Mouse (Mus musculus) forebrain, embryonic 16.5 days (tissue): ENCODE measurements around the gene Cldn20. TPM values are rescaled to one million over a fixed set of nuclear protein-coding genes. Genes with fewer than 3 reads are reported as not detected.

Experiments
- ATAC-seq: fragments of 200-750 bp; cut with Nextera tagmentation; 2 replicates; pipeline ENCODE4 v1.8.0; 2017; ENCODE audit warnings: mild to moderate bottlenecking, moderate library complexity
- H3K27ac ChIP-seq: fragments of 300-500 bp; sonication (generic); 2 replicates; pipeline ENCODE4 v1.5.1; 2014; ENCODE audit warnings: low read length, control low read depth
- H3K27me3 ChIP-seq: fragments of 300-500 bp; sonication (generic); replicated peaks from 2 replicates; pipeline ENCODE4 v1.6.1; 2014; ENCODE audit warnings: low read length; ENCODE audit not compliant: control insufficient read depth, insufficient read depth
- H3K36me3 ChIP-seq: fragments of 300-500 bp; sonication (generic); 2 replicates; pipeline ENCODE4 v1.6.1; 2014; ENCODE audit not compliant: control insufficient read depth, insufficient read depth
- H3K4me1 ChIP-seq: fragments of 300-500 bp; sonication (generic); replicated peaks from 2 replicates; pipeline ENCODE4 v1.6.1; 2014; ENCODE audit warnings: low read length; ENCODE audit not compliant: control insufficient read depth, insufficient read depth
- H3K4me2 ChIP-seq: fragments of 300-500 bp; sonication (generic); 2 replicates; pipeline ENCODE4 v1.6.1; 2014; ENCODE audit warnings: mild to moderate bottlenecking, low read length, control low read depth
- H3K4me3 ChIP-seq: fragments of 300-500 bp; sonication (generic); replicated peaks from 2 replicates; pipeline ENCODE4 v1.5.1; 2014; ENCODE audit warnings: mild to moderate bottlenecking, low read length, control low read depth
- H3K9ac ChIP-seq: fragments of 300-500 bp; sonication (generic); replicated peaks from 2 replicates; pipeline ENCODE4 v1.6.1; 2014; ENCODE audit warnings: low read depth, low read length, control low read depth
- H3K9me3 ChIP-seq: fragments of 300-500 bp; sonication (generic); 2 replicates; pipeline ENCODE4 v1.6.1; 2016; ENCODE audit warnings: low read length; ENCODE audit not compliant: control insufficient read depth
- WGBS: fragments of 180-500 bp; shearing (Covaris S2); extraction: QIAGEN DNeasy Blood & Tissue Kit; methylation state at CpG from one replicate; pipeline ENCODE4 v1.1.7; 2014; 5-methylcytosine and 5-hydroxymethylcytosine counted together
- polyA plus RNA-seq: library from polyadenylated mRNA; unstranded; fragments of >200 nt; fragmentation: Nextera tagmentation; extraction: Ambion mirVana; gene quantifications from 2 replicates; pipeline ENCODE4 v1.2.1, GENCODE M21; 2015

Cldn20 gene
- polyA plus RNA-seq, 1 experiment from 2014 or later: 1.0 TPM

GRCm38 (mm10) chr17:3541033-3541432 is 8.7 kb downstream of the Cldn20 start:
- ATAC-seq: peak; percentile 70
- WGBS: 82% methylated on average over 5 of the region's 5 CpGs

GRCm38 (mm10) chr17:3547725-3548124 is 15.4 kb downstream of the Cldn20 start:
- H3K27ac ChIP-seq: no peak overlapping the region
- H3K27me3 ChIP-seq: no peaks in the 10 kb centered on the region
- WGBS: 19% methylated on average over 7 of the region's 7 CpGs
- H3K9me3 ChIP-seq: no peaks in the 10 kb centered on the region
- no peak overlapping the region for H3K4me3 ChIP-seq
- ATAC-seq: no peak
- no peak overlapping the region for H3K9ac ChIP-seq
- no peaks in the 10 kb centered on the region for H3K36me3 ChIP-seq
- H3K4me1 ChIP-seq: peaks cover 6% of the 10 kb centered on the region
- H3K4me2 ChIP-seq: no peak overlapping the region

More at GRCm38 (mm10) chr17:3541033-3541432, 8.7 kb downstream of the Cldn20 start:
- H3K9me3 ChIP-seq: no peaks in the 10 kb centered on the region
- no peak overlapping the region for H3K4me2 ChIP-seq
- no peak overlapping the region for H3K9ac ChIP-seq
- H3K27me3 ChIP-seq: no peaks in the 10 kb centered on the region
- no peak overlapping the region for H3K4me3 ChIP-seq
- no peak overlapping the region for H3K27ac ChIP-seq
- no peaks in the 10 kb centered on the region for H3K36me3 ChIP-seq
- no peaks in the 10 kb centered on the region for H3K4me1 ChIP-seq

GRCm38 (mm10) chr17:3556251-3556650 is 23.9 kb downstream of the Cldn20 start:
- Histone ChIP-seq H3K27me3 (no peaks in the 10 kb centered on the region), H3K4me2 (no peak overlapping the region), H3K9ac (no peak overlapping the region), H3K9me3 (no peaks in the 10 kb centered on the region), H3K4me3 (no peak overlapping the region), H3K27ac (no peak overlapping the region), H3K4me1 (peaks cover 10% of the 10 kb centered on the region), H3K36me3 (no peaks in the 10 kb centered on the region)
- ATAC-seq: no peak
- 92% methylated on average over 1 of the region's 1 CpGs for WGBS

- Histone ChIP-seq H3K4me2 (peak within 1 kb of the TSS; percentile 81), H3K9ac (peak within 1 kb of the TSS; percentile 71), H3K4me3 (peak within 1 kb of the TSS; percentile 56), H3K4me1 (peaks cover 10% of the 10 kb centered on the region), H3K36me3 (no peaks in the 10 kb centered on the region), H3K27ac (peak within 1 kb of the TSS; percentile 86), H3K9me3 (no peaks in the 10 kb centered on the region), H3K27me3 (no peaks in the 10 kb centered on the region)
- peak; percentile 99 for ATAC-seq
- WGBS: under 1% methylated on average over 60 of the region's 60 CpGs
Observed at GRCm38 (mm10) chr17:3557331-3558311, 25.3 kb downstream of the Cldn20 start, which contains the start of gene Tfb1m. TSS of gene Tfb1m (minus strand) at chr17:3557781.

GRCm38 (mm10) chr17:3558356-3558870 is 26.1 kb downstream of the Cldn20 start:
- Histone ChIP-seq H3K27me3 (no peaks in the 10 kb centered on the region), H3K4me1 (peaks cover 10% of the 10 kb centered on the region), H3K4me2 (peak overlapping the region; percentile 73), H3K9me3 (no peaks in the 10 kb centered on the region), H3K9ac (no peak overlapping the region), H3K36me3 (no peaks in the 10 kb centered on the region), H3K4me3 (peak overlapping the region; percentile 56), H3K27ac (peak overlapping the region; percentile 86; the same call in 1 of the 2 replicates)
- WGBS: 38% methylated on average over 9 of the region's 9 CpGs
- no peak for ATAC-seq

GRCm38 (mm10) chr17:3560534-3560933 is 28.2 kb downstream of the Cldn20 start:
- H3K27ac ChIP-seq: no peak overlapping the region
- no peak overlapping the region for H3K4me3 ChIP-seq
- H3K27me3 ChIP-seq: no peaks in the 10 kb centered on the region
- no peak overlapping the region for H3K9ac ChIP-seq
- ATAC-seq: no peak
- H3K9me3 ChIP-seq: no peaks in the 10 kb centered on the region
- WGBS: 78% methylated on average over 3 of the region's 3 CpGs
- H3K36me3 ChIP-seq: no peaks in the 10 kb centered on the region
- peaks cover 10% of the 10 kb centered on the region for H3K4me1 ChIP-seq
- H3K4me2 ChIP-seq: no peak overlapping the region

GRCm38 (mm10) chr17:3562405-3562804 is 30.1 kb downstream of the Cldn20 start:
- Histone ChIP-seq H3K4me2 (no peak overlapping the region), H3K4me1 (0 out of 2 replicates have a peak, but pooled peaks cover 3% of the 10 kb centered on the region), H3K27me3 (no peaks in the 10 kb centered on the region), H3K4me3 (no peak overlapping the region), H3K36me3 (no peaks in the 10 kb centered on the region), H3K27ac (no peak overlapping the region), H3K9me3 (no peaks in the 10 kb centered on the region), H3K9ac (no peak overlapping the region)
- ATAC-seq: no peak
- 64% methylated on average over 8 of the region's 8 CpGs for WGBS

- Histone ChIP-seq H3K27me3 (no peaks in the 10 kb centered on the region), H3K9me3 (no peaks in the 10 kb centered on the region), H3K27ac (no peak overlapping the region), H3K4me2 (no peak overlapping the region), H3K4me3 (no peak overlapping the region), H3K4me1 (no peaks in the 10 kb centered on the region; the same call in 1 of the 2 replicates), H3K36me3 (no peaks in the 10 kb centered on the region), H3K9ac (no peak overlapping the region)
- WGBS: 4% methylated on average over 12 of the region's 12 CpGs
- ATAC-seq: peak; percentile 36; the same call in 1 of the 2 replicates
Observed at GRCm38 (mm10) chr17:3570876-3571275, 38.5 kb downstream of the Cldn20 start.
